Mouse (Mus musculus) gastrocnemius, postnatal 10 days (tissue): ENCODE results near the gene Klhl6. TPM values are rescaled to one million over a fixed set of nuclear protein-coding genes. Genes with fewer than 3 reads are reported as not detected.
A peak's percentile ranks its signal among the peaks of the same experiment; 100 is the strongest.

ENCODE experiments used
- DNase-seq: peaks from one replicate; pipeline ENCODE4 v3.0.0; 2021; ENCODE audit warnings: mixed read lengths
- total RNA-seq, 2 experiments: library from RNA; stranded (reverse); gene quantifications; 2 replicates each; pipeline ENCODE4 v1.2.3; 2021

Klhl6 gene
- total RNA-seq, 2 experiments from 2014 or later, result 3.3 to 5.4 TPM

GRCm38 (mm10) chr16:19969506-19969905 lies 13.3 kb downstream of the Klhl6 start:
- DNase-seq, result no peak

DNA sequence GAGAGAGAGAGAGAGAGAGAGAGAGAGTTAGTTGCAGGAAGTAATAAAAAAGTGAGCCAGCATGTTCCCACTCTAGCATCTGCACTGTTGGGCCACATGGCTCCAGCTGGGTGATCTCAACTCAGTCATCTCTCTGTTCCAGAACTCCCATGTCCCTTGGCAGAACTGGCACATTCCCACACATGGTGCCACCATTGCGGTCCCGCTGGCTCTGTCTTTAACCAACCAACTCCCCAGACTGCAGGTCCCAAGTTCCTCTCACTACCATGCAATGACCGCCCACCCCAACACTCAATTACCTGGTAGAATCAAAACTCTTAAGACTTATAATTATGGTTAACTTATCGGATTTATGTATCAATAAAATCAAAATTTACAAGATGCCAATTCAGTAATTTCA lies 14.2 kb downstream of the Klhl6 start:
- no peak for DNase-seq

GRCm38 (mm10) chr16:19967897-19968392 lies 14.9 kb downstream of the Klhl6 start:
- DNase-seq, result no peak

DNA sequence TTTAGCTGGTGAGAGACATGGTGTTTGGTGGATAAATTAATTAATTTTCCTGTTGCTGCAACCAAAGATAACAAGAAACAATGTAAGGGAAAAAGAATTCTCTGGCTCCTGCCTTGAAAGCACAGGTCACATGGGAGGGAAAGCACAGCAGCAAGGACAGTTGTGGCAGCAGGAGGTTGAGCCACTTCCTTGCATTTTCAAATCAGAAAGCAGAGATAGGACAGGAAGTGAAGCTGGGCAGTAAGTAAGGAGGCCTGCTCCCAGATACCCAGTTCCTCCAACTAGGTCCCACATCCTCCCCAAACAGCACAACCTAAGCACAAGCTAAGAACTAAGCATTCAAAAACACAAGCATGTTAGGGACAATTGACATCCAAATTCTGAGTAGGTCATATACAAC lies 15.9 kb downstream of the Klhl6 start:
- DNase-seq, result no peak

GRCm38 (mm10) chr16:19966437-19966836 lies 16.4 kb downstream of the Klhl6 start:
- no peak for DNase-seq

- no peak for DNase-seq
These were observed 19.9 kb downstream of the Klhl6 start for GRCm38 (mm10) chr16:19962951-19963350.

DNA sequence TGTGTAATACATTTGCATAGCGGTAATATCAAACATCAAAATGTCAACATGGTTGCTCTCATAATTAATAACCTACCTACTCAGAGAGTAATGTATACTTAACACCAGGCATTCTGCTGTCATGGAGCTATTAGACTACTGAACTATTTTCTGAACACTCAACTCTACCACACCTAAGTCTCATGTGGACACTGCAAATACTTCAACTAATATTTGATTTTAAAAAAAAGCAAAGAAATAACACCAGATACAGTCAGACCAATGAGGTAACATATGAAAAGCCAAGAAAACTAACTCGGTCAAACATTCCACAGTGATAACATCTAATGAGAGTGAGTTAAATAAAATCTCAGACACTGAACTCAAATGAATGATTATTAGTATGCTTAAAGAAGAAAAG lies 21.8 kb downstream of the Klhl6 start:
- DNase-seq, result no peak

DNA sequence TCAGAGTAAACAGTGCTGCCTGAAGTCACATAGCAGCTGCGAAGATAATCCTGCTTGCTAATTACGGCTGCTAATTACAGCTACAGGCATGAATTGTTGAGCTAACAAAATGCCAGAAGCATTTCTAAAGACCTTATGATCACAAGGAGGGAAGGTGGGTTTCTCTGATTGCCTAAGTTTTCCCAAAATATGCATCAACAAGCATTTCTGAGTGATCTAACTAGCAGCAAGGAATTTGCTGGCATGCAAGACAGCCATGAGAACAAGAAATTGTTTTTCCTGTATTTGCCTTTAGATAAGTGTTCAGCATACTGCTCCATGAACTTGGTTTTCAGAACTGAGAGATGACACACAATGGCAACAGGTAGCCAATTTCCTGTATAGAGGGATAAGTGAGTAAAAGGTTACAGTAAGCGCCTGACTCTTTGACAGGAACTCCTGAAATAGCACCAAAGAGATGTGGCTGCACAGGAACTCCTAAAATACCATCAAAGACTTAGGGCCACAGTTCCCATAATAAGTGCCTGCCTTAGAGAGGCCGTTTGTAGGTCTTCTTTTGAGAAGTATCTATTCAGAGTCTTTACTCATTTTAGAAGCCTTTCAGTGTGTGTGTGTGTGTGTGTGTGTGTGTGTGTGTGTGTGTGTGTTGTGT lies 22.3 kb downstream of the Klhl6 start:
- no peak for DNase-seq

DNA sequence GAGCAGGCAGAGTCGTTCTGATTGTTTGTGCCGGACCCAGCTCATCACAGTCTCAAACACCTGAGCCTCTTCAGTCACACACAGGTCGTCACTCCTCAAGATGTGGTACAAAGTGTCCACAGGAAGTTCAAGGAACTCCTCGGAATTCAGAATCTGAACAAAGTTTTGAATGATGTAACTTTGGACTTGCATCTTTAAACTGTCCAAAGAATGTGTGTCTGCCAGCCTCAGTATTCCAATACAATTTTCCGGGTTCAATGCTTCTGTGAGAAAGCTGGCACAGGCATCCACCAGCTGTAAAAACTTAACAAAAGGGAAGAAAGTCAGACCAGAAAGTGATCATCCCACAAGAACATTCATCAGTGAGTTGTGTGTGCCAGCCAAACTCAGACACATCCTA lies 25.8 kb downstream of the Klhl6 start:
- DNase-seq, result no peak

- no peak for DNase-seq
These were observed 35.5 kb downstream of the Klhl6 start for GRCm38 (mm10) chr16:19947336-19947735.

- DNase-seq, result peak; percentile 5
These were observed 36.1 kb downstream of the Klhl6 start for GRCm38 (mm10) chr16:19946578-19947298.

GRCm38 (mm10) chr16:19920823-19921222 lies 62.0 kb downstream of the Klhl6 start:
- no peak for DNase-seq

DNA sequence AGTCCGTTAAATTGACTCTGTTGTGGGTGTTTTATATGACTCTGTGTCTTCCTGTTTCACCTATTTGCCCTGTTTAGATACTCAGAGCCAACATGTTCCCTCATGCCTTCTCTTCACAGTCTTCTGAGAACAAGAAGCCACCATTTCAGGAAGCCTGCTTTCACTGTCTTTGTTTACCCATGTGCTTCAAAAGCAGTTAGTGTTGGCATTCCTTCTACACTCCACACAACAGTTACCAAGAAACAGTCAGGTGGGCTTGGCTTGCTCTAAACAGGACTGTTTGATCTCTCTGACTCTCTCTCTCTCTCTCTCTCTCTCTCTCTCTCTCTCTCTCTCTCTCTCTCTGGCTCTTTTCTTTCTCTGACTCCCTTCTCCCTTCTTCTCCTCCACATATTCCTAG lies 64.6 kb downstream of the Klhl6 start:
- no peak for DNase-seq

- no peak for DNase-seq
These were observed 70.3 kb downstream of the Klhl6 start for GRCm38 (mm10) chr16:19912582-19912981.

DNA sequence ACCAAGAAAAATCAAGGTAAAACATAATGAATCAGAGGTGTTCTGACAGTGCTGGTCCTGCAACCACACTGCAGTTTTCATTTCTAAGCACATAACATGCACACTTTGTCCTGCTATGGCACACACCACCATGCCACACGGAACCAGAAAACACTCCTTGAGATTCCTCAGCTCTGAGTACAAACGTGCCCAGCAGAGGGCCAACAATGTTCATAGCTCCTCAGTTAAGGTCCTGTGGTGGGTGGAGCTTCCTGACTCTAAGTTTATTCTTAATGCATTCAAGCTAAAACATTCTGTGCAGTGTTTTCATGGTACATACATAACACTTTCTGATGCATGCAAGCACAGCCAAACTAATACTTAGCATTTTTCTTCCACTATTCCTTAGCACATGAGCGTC lies 74.5 kb downstream of the Klhl6 start:
- DNase-seq, result no peak

DNA sequence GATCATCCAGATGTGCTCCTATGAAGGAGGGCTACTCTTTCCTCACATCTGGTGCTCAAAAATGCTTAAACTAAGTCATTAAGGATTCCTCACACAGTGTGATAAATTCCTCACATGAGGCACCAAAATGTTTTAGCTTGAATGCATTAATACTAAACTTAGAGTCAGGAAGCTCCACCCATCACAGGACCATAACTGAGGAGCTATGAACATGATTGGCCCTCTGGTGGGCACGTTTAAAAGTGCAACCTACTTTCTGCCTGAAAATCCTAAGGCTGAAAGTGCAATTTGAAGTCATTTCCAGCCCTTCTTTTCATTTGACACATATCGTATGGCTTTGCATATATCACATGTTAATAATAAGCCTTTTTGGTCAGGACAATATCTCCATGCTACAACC lies 75.7 kb downstream of the Klhl6 start:
- peak; percentile 44 for DNase-seq

GRCm38 (mm10) chr16:19904734-19905479 lies 77.9 kb downstream of the Klhl6 start:
- no peak for DNase-seq

DNA sequence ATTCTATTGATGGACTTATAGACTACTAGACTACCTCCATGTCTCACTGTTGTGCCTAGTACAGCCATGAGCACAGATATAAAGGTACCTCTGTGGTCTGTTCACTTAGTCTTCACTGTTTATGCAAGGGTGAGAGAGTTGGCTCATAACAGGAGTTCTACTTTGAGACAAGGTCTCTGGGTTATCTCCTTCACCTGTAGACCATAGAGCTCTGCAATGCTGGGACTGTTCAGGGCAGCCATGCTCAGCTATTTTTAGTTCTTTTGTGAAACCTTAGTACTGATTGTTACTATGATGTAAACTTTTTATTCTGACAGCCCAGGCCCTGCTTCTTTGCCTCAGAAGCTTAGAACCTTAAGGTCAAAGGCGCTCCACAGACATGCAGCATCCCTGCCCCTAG lies 79.0 kb downstream of the Klhl6 start:
- DNase-seq, result no peak

Other genes with a start within 250 kb of the Klhl6 start
- gene B3gnt5, start 222.8 kb downstream of the Klhl6 start, total RNA-seq, result 1 to 10 TPM; 3.0 to 3.4 TPM
- 100 to 1,000 TPM; 189 to 190 TPM for gene Klhl24, start 114.5 kb upstream of the Klhl6 start, total RNA-seq
- gene Yeats2, start 158.0 kb upstream of the Klhl6 start, total RNA-seq, result 10 to 100 TPM; 18.1 to 29.7 TPM